13 mouse cellular contexts compared by ENCODE assay signal in genomic region chr11:120761811-120762671, GRCm38 (mm10). TPM values are rescaled to one million over a fixed set of nuclear protein-coding genes. Genes with fewer than 3 reads are reported as not detected.
DNase-seq lines count a peak whose midpoint lies in the region; ATAC-seq and TF ChIP-seq lines count a peak whose summit lies in the region.
"Had no signal": no experiment of that assay in that cellular context is flagged by ENCODE, and none has a peak within 500 bp of the region (broad histone marks: within the 10 kb centered on the region; RNA-seq: fewer than 3 reads in every experiment).

No protein-coding gene starts in this region.

- no peaks in the 10 kb centered on the region for H3K36me3 ChIP-seq in heart, embryonic 16.5 days (ENCODE audit: control insufficient read depth, insufficient read depth)
- H3K36me3 ChIP-seq in testis, adult 2 months (ENCODE audit: control insufficient read depth, insufficient read depth, low read length) = no peaks in the 10 kb centered on the region
- H3K36me3 ChIP-seq in intestine, embryonic 15.5 days = no peaks in the 10 kb centered on the region
- H3K36me3 ChIP-seq: liver, embryonic 12.5 days had no signal

- H3K9me3 ChIP-seq in heart, embryonic 16.5 days (replicated peaks; ENCODE audit: control insufficient read depth, low read length) = peaks cover 22% of the 10 kb centered on the region
- H3K9me3 ChIP-seq in intestine, embryonic 15.5 days = no peaks in the 10 kb centered on the region

- H3K27ac ChIP-seq in heart, embryonic 16.5 days (ENCODE audit: low read length) = no peak overlapping the region
- H3K27ac ChIP-seq in testis, adult 2 months (ENCODE audit: control insufficient read depth, insufficient read depth, low read depth, low read length) = no peak overlapping the region
- peak overlapping the region; percentile 91 for H3K27ac ChIP-seq in intestine, embryonic 15.5 days
- H3K27ac ChIP-seq: liver, embryonic 12.5 days had no signal

- H3K4me3 ChIP-seq in heart, embryonic 16.5 days (ENCODE audit: low read length) = 0 out of 2 replicates have a peak overlapping the region, but pooled peaks have one; percentile 6
- H3K4me3 ChIP-seq in testis, adult 2 months (ENCODE audit: control insufficient read depth, low read depth, low read length) = peak overlapping the region; percentile 73
- no peak overlapping the region for H3K4me3 ChIP-seq in intestine, embryonic 15.5 days (replicated peaks)
- H3K4me3 ChIP-seq: liver, embryonic 12.5 days had no signal

- no peak for TF ChIP-seq CTCF in testis, adult 2 months (IDR thresholded peaks at IDR 0.05; ENCODE audit: control insufficient read depth, insufficient read depth, insufficient replicate concordance, low read depth, low read length)

- WGBS in heart, embryonic 16.5 days = 49% methylated on average over 14 of the region's 14 CpGs
- 63% methylated on average over 14 of the region's 14 CpGs for WGBS in intestine, embryonic 15.5 days

- H3K4me1 ChIP-seq in heart, embryonic 16.5 days (ENCODE audit: control insufficient read depth, insufficient read depth, low read length) = peaks cover 6% of the 10 kb centered on the region
- peaks cover 3% of the 10 kb centered on the region for H3K4me1 ChIP-seq in testis, adult 2 months (ENCODE audit: control insufficient read depth, insufficient read depth, low read length)
- H3K4me1 ChIP-seq in intestine, embryonic 15.5 days (replicated peaks) = peaks cover 6% of the 10 kb centered on the region; the same call in 1 of the 2 replicates
- H3K4me1 ChIP-seq: liver, embryonic 12.5 days had no signal

- peak; percentile 56; the same call in 1 of the 2 replicates for ATAC-seq in heart, embryonic 16.5 days (replicated peaks; ENCODE audit: extremely low read depth, insufficient read depth, low FRiP score)
- peak; percentile 88 for ATAC-seq in intestine, embryonic 15.5 days
- ATAC-seq: liver, embryonic 12.5 days had no signal

- H3K27me3 ChIP-seq in heart, embryonic 16.5 days (ENCODE audit: control insufficient read depth, insufficient read depth, low read length) = 0 out of 2 replicates have a peak, but pooled peaks cover 5% of the 10 kb centered on the region
- no peaks in the 10 kb centered on the region for H3K27me3 ChIP-seq in testis, adult 2 months (ENCODE audit: control insufficient read depth, insufficient read depth, low read length)
- no peaks in the 10 kb centered on the region for H3K27me3 ChIP-seq in intestine, embryonic 15.5 days (replicated peaks)

- no peak for DNase-seq in heart, postnatal 4 days
- no peak for DNase-seq in testis, postnatal 14 days (ENCODE audit: low spot score)
- DNase-seq in yolk sac, embryonic 10.5 days (ENCODE audit: low spot score) = peak; percentile 77
- no peak for DNase-seq in gastrocnemius, postnatal 10 days
- DNase-seq in c-Kit-positive CD71-positive TER-119-positive erythroid progenitor cells, embryonic 14.5 days (ENCODE audit: low spot score) = no peak
- DNase-seq: kidney, adult 8-10 months; right cerebral cortex, postnatal 14 days had no signal

- H3K9ac ChIP-seq in heart, embryonic 16.5 days (ENCODE audit: low read length) = peak overlapping the region; percentile 62
- H3K9ac ChIP-seq in intestine, embryonic 15.5 days = peak overlapping the region; percentile 36; the same call in 1 of the 2 replicates
- H3K9ac ChIP-seq: liver, embryonic 12.5 days had no signal

- TF ChIP-seq POLR2A in testis, adult 2 months (IDR thresholded peaks at IDR 0.05; ENCODE audit: control insufficient read depth, low read depth, low read length) = no peak

- H3K4me2 ChIP-seq in heart, embryonic 16.5 days (ENCODE audit: low read depth, low read length) = peak overlapping the region; percentile 49
- peak overlapping the region; percentile 46 for H3K4me2 ChIP-seq in intestine, embryonic 15.5 days (replicated peaks)
- H3K4me2 ChIP-seq: liver, embryonic 12.5 days had no signal

RNA-seq across cellular contexts. Expression of gene Hmga1b, which starts 0.6 kb away (rescaled TPM):
- 1.3 and 6.9 TPM in 2 replicates for polyA plus RNA-seq in heart, embryonic 16.5 days (2015; fragmentation: Nextera tagmentation; extraction: Ambion mirVana)
- total RNA-seq in heart, postnatal 4 days (2021) = 10 to 100 TPM; 37.1 to 47.2 TPM
- polyA plus RNA-seq in testis, adult 2 months (2012; rRNA removed) = 7.0 and 8.7 TPM in 2 replicates
- 6.8 and 10.3 TPM in 2 replicates for polyA plus RNA-seq in intestine, embryonic 15.5 days (2015; fragmentation: Nextera tagmentation; extraction: Ambion mirVana)
- 10 to 100 TPM; 13.3 to 15.9 TPM for total RNA-seq in gastrocnemius, postnatal 10 days (2021)

RNA-seq across cellular contexts. Expression of gene Rfng, which starts 22.0 kb away (rescaled TPM):
- polyA plus RNA-seq in heart, embryonic 16.5 days (2015; fragmentation: Nextera tagmentation; extraction: Ambion mirVana) = 27.8 and 28.4 TPM in 2 replicates
- total RNA-seq in heart, postnatal 4 days (2021) = 10 to 100 TPM; 13.2 to 13.3 TPM
- polyA plus RNA-seq in testis, adult 2 months (2012; rRNA removed) = 11.1 and 11.3 TPM in 2 replicates
- polyA plus RNA-seq in intestine, embryonic 15.5 days (2015; fragmentation: Nextera tagmentation; extraction: Ambion mirVana) = 33.1 and 36.5 TPM in 2 replicates
- total RNA-seq in gastrocnemius, postnatal 10 days (2021) = 1 to 10 TPM; 6.3 to 7.7 TPM

RNA-seq across cellular contexts. Expression of gene Gps1, which starts 22.0 kb away (rescaled TPM):
- polyA plus RNA-seq in heart, embryonic 16.5 days (2015; fragmentation: Nextera tagmentation; extraction: Ambion mirVana) = 124 and 135 TPM in 2 replicates
- total RNA-seq in heart, postnatal 4 days (2021) = 10 to 100 TPM; 73.0 to 78.0 TPM
- 233 and 245 TPM in 2 replicates for polyA plus RNA-seq in testis, adult 2 months (2012; rRNA removed)
- 170 and 184 TPM in 2 replicates for polyA plus RNA-seq in intestine, embryonic 15.5 days (2015; fragmentation: Nextera tagmentation; extraction: Ambion mirVana)
- total RNA-seq in gastrocnemius, postnatal 10 days (2021) = 10 to 100 TPM; 57.3 to 61.5 TPM

RNA-seq across cellular contexts. Expression of gene Cbr2, which starts 30.1 kb away (rescaled TPM):
- 54.8 and 59.4 TPM in 2 replicates for polyA plus RNA-seq in heart, embryonic 16.5 days (2015; fragmentation: Nextera tagmentation; extraction: Ambion mirVana)
- 1 to 10 TPM; 3.0 to 3.9 TPM for total RNA-seq in heart, postnatal 4 days (2021)
- polyA plus RNA-seq in testis, adult 2 months (2012; rRNA removed) = 7.7 and 9.4 TPM in 2 replicates
- polyA plus RNA-seq in intestine, embryonic 15.5 days (2015; fragmentation: Nextera tagmentation; extraction: Ambion mirVana) = 0.79 and 2.4 TPM in 2 replicates
- total RNA-seq in gastrocnemius, postnatal 10 days (2021) = 10 to 100 TPM in 1 of 2 experiments, 1 to 10 TPM in 1; 9.9 to 10.8 TPM
- total RNA-seq: ES-E14; megakaryocyte-erythroid progenitor cell, adult 5-6 weeks had no signal

RNA-seq across cellular contexts. Expression of gene Dus1l, which starts 34.2 kb away (rescaled TPM):
- 44.7 and 49.7 TPM in 2 replicates for polyA plus RNA-seq in heart, embryonic 16.5 days (2015; fragmentation: Nextera tagmentation; extraction: Ambion mirVana)
- 10 to 100 TPM; 34.0 to 37.5 TPM for total RNA-seq in heart, postnatal 4 days (2021)
- polyA plus RNA-seq in testis, adult 2 months (2012; rRNA removed) = 51.1 and 51.7 TPM in 2 replicates
- polyA plus RNA-seq in intestine, embryonic 15.5 days (2015; fragmentation: Nextera tagmentation; extraction: Ambion mirVana) = 76.5 and 82.1 TPM in 2 replicates
- total RNA-seq in gastrocnemius, postnatal 10 days (2021) = 10 to 100 TPM; 29.9 to 34.0 TPM
